Mouse (Mus musculus) MEL (cell line): Measurements from ENCODE around the gene Ctbs. TPM values are rescaled to one million over a fixed set of nuclear protein-coding genes. Genes with fewer than 3 reads are reported as not detected.
A peak's percentile ranks its signal among the peaks of the same experiment; 100 is the strongest.

Experiments
- DNase-seq: peaks from one replicate; pipeline ENCODE4 v3.0.0; 2011; ENCODE audit warnings: low read depth, low spot score
- H3K27ac ChIP-seq: 2 replicates; pipeline ENCODE4 v1.5.1; 2012; ENCODE audit warnings: low read depth, mild to moderate bottlenecking, control low read depth, low read length, moderate library complexity; ENCODE audit not compliant: control insufficient read depth
- H3K27me3 ChIP-seq, 2 experiments: fragments of 150-350 bp in 1 of 2; sonication (generic) in 1 of 2; 2 replicates each; pipeline ENCODE4 v1.6.1; 2012; ENCODE audit warnings: low read length in 2 of 2, mild to moderate bottlenecking in 2 of 2, improper control_type of control experiment in 1 of 2, moderate library complexity in 1 of 2; ENCODE audit not compliant: insufficient read depth in 2 of 2, control insufficient read depth in 1 of 2
- H3K36me3 ChIP-seq, 2 experiments: 2 replicates each; pipeline ENCODE4 v1.6.1; 2012 to 2014; ENCODE audit warnings: low read length in 2 of 2, improper control_type of control experiment in 1 of 2, inconsistent platforms in 1 of 2, mild to moderate bottlenecking in 1 of 2; ENCODE audit not compliant: insufficient read depth in 2 of 2, control insufficient read depth in 1 of 2
- H3K4me1 ChIP-seq, 2 experiments: fragments of 150-350 bp in 1 of 2; sonication (generic) in 1 of 2; 2 replicates each; pipeline ENCODE4 v1.6.1; 2012; ENCODE audit warnings: low read length in 2 of 2, improper control_type of control experiment in 1 of 2, mild to moderate bottlenecking in 1 of 2; ENCODE audit not compliant: insufficient read depth in 2 of 2, control insufficient read depth in 1 of 2
- H3K4me3 ChIP-seq, 2 experiments: fragments of 150-350 bp in 1 of 2; sonication (generic) in 1 of 2; 2 replicates each; pipeline ENCODE4 v1.5.1; 2012; ENCODE audit warnings: low read depth in 2 of 2, low read length in 2 of 2, mild to moderate bottlenecking in 2 of 2, moderate library complexity in 2 of 2, control low read depth in 1 of 2, improper control_type of control experiment in 1 of 2; ENCODE audit not compliant: control insufficient read depth in 1 of 2, insufficient read depth in 1 of 2
- H3K79me2 ChIP-seq: 2 replicates; pipeline ENCODE4 v1.6.1; 2012; ENCODE audit warnings: mild to moderate bottlenecking, low read length, moderate library complexity; ENCODE audit not compliant: control insufficient read depth, poor library complexity, insufficient read depth
- H3K9ac ChIP-seq: 2 replicates; pipeline ENCODE4 v1.6.1; 2012; ENCODE audit warnings: low read depth, mild to moderate bottlenecking, control low read depth, low read length, moderate library complexity; ENCODE audit not compliant: control insufficient read depth, poor library complexity, severe bottlenecking
- H3K9me3 ChIP-seq: fragments of 150-350 bp; sonication (generic); replicated peaks from 2 replicates; pipeline ENCODE4 v1.6.1; 2012; ENCODE audit warnings: mild to moderate bottlenecking, low read length, improper control_type of control experiment, moderate library complexity; ENCODE audit not compliant: insufficient read depth
- CHD1 ChIP-seq: IDR thresholded peaks from 2 replicates; pipeline ENCODE4 v1.6.1; 2012; ENCODE audit warnings: low read depth, mild to moderate bottlenecking, inconsistent platforms, low read length, improper control_type of control experiment
- CHD2 ChIP-seq: IDR thresholded peaks from 2 replicates; pipeline ENCODE4 v1.6.1; 2011; ENCODE audit warnings: low read length, improper control_type of control experiment
- CTCF ChIP-seq, 3 experiments: IDR thresholded peaks in 2 of 3; conservative IDR thresholded peaks in 1 of 3; 2 replicates each; pipeline ENCODE4 v1.5.1; 2011 to 2012; ENCODE audit warnings: low read length in 3 of 3, low read depth in 2 of 3, mild to moderate bottlenecking in 2 of 3, improper control_type of control experiment in 1 of 3, inconsistent platforms in 1 of 3, mixed read lengths in 1 of 3, moderate library complexity in 1 of 3; ENCODE audit not compliant: control insufficient read depth in 1 of 3, insufficient read depth in 1 of 3, poor library complexity in 1 of 3, severe bottlenecking in 1 of 3
- E2F4 ChIP-seq: IDR thresholded peaks from 2 replicates; pipeline ENCODE4 v1.6.1; 2011; ENCODE audit warnings: low read depth, low read length, improper control_type of control experiment, borderline replicate concordance
- ELF1 ChIP-seq: IDR thresholded peaks from 2 replicates; pipeline ENCODE4 v1.6.1; 2014; ENCODE audit warnings: low read depth, mild to moderate bottlenecking, inconsistent platforms, low read length, improper control_type of control experiment, moderate library complexity
- EP300 ChIP-seq, 2 experiments: IDR thresholded peaks; 2 replicates each; pipeline ENCODE4 v1.6.1; 2011; ENCODE audit warnings: improper control_type of control experiment in 2 of 2, low read length in 2 of 2, low read depth in 1 of 2, mild to moderate bottlenecking in 1 of 2
- ETS1 ChIP-seq: IDR thresholded peaks from 2 replicates; pipeline ENCODE4 v1.6.1; 2012; ENCODE audit warnings: low read depth, mild to moderate bottlenecking, inconsistent platforms, low read length, improper control_type of control experiment, moderate library complexity
- GABPA ChIP-seq: IDR thresholded peaks from 2 replicates; pipeline ENCODE4 v1.6.1; 2012; ENCODE audit warnings: low read depth, mild to moderate bottlenecking, inconsistent platforms, low read length, improper control_type of control experiment, moderate library complexity
- HCFC1 ChIP-seq: IDR thresholded peaks from 2 replicates; pipeline ENCODE4 v1.6.1; 2012; ENCODE audit warnings: low read depth, mild to moderate bottlenecking, inconsistent platforms, low read length, improper control_type of control experiment, moderate library complexity
- MAFK ChIP-seq: IDR thresholded peaks from 2 replicates; pipeline ENCODE4 v1.6.1; 2011; ENCODE audit warnings: low read depth, mild to moderate bottlenecking, low read length, improper control_type of control experiment, borderline replicate concordance
- MAX ChIP-seq: IDR thresholded peaks from 2 replicates; pipeline ENCODE4 v1.6.1; 2011; ENCODE audit warnings: low read length, improper control_type of control experiment
- MAZ ChIP-seq: IDR thresholded peaks from 2 replicates; pipeline ENCODE4 v1.6.1; 2012; ENCODE audit warnings: low read depth, mild to moderate bottlenecking, inconsistent platforms, low read length, improper control_type of control experiment
- MEF2A ChIP-seq: IDR thresholded peaks from 2 replicates; pipeline ENCODE4 v1.6.1; 2014; ENCODE audit warnings: low read depth, mild to moderate bottlenecking, inconsistent platforms, low read length, improper control_type of control experiment; ENCODE audit not compliant: poor library complexity, insufficient replicate concordance, severe bottlenecking; ENCODE audit errors: extremely low read depth
- MYB ChIP-seq: IDR thresholded peaks from 2 replicates; pipeline ENCODE4 v1.6.1; 2011; ENCODE audit warnings: mild to moderate bottlenecking, low read depth, low read length, improper control_type of control experiment
- MYC ChIP-seq: IDR thresholded peaks from 2 replicates; pipeline ENCODE4 v1.6.1; 2011; ENCODE audit warnings: low read depth, mild to moderate bottlenecking, low read length, improper control_type of control experiment, moderate library complexity
- POLR2A ChIP-seq, 2 experiments: IDR thresholded peaks; 2 replicates each; pipeline ENCODE4 v1.6.1; 2011 to 2012; ENCODE audit warnings: low read length in 2 of 2, mild to moderate bottlenecking in 2 of 2, control low read depth in 1 of 2, improper control_type of control experiment in 1 of 2, low read depth in 1 of 2, moderate library complexity in 1 of 2; ENCODE audit not compliant: control insufficient read depth in 1 of 2, insufficient read depth in 1 of 2, poor library complexity in 1 of 2
- POLR2AphosphoS2 ChIP-seq: IDR thresholded peaks from 2 replicates; pipeline ENCODE4 v1.6.1; 2011; ENCODE audit warnings: low read length, improper control_type of control experiment
- RAD21 ChIP-seq: IDR thresholded peaks from 2 replicates; pipeline ENCODE4 v1.6.1; 2011; ENCODE audit warnings: mild to moderate bottlenecking, low read depth, low read length, improper control_type of control experiment
- RCOR1 ChIP-seq: IDR thresholded peaks from 2 replicates; pipeline ENCODE4 v1.6.1; 2012; ENCODE audit warnings: low read depth, mild to moderate bottlenecking, inconsistent platforms, low read length, improper control_type of control experiment
- SIN3A ChIP-seq: IDR thresholded peaks from 2 replicates; pipeline ENCODE4 v1.6.1; 2012; ENCODE audit warnings: low read length, improper control_type of control experiment, inconsistent platforms
- TAL1 ChIP-seq: IDR thresholded peaks from 2 replicates; pipeline ENCODE4 v1.6.1; 2012; ENCODE audit warnings: mild to moderate bottlenecking, inconsistent platforms, low read length, moderate library complexity, mixed read lengths
- TBP ChIP-seq: IDR thresholded peaks from 2 replicates; pipeline ENCODE4 v1.8.0; 2011; ENCODE audit warnings: low read depth, low read length, improper control_type of control experiment
- UBTF ChIP-seq: IDR thresholded peaks from 2 replicates; pipeline ENCODE4 v1.6.1; 2012; ENCODE audit warnings: low read depth, mild to moderate bottlenecking, inconsistent platforms, low read length, improper control_type of control experiment, moderate library complexity, borderline replicate concordance; ENCODE audit not compliant: insufficient read depth
- ZC3H11A ChIP-seq: IDR thresholded peaks from 2 replicates; pipeline ENCODE4 v1.6.1; 2012; ENCODE audit warnings: low read depth, mild to moderate bottlenecking, inconsistent platforms, low read length, improper control_type of control experiment
- ZKSCAN1 ChIP-seq: IDR thresholded peaks from 2 replicates; pipeline ENCODE4 v1.6.1; 2012; ENCODE audit warnings: low read depth, mild to moderate bottlenecking, inconsistent platforms, low read length, improper control_type of control experiment, moderate library complexity
- ZMIZ1 ChIP-seq: IDR thresholded peaks from 2 replicates; pipeline ENCODE4 v1.6.1; 2012; ENCODE audit warnings: low read depth, mild to moderate bottlenecking, inconsistent platforms, low read length, improper control_type of control experiment, moderate library complexity
- ZNF384 ChIP-seq: IDR thresholded peaks from 2 replicates; pipeline ENCODE4 v1.6.1; 2012; ENCODE audit warnings: low read depth, mild to moderate bottlenecking, inconsistent platforms, low read length, improper control_type of control experiment
- polyA plus RNA-seq, 2 experiments: library from polyadenylated mRNA; stranded (reverse) in 1 of 2; unstranded in 1 of 2; fragments of >175 nt in 1 of 2; fragments of >200 nt in 1 of 2; gene quantifications; 2 replicates each; pipeline versions ENCODE4 v1.2.1 to v1.2.4; 2012; ENCODE audit warnings: low replicate concordance in 2 of 2, low read depth in 1 of 2; ENCODE audit not compliant: insufficient read length in 2 of 2, insufficient read depth in 1 of 2, missing spikeins in 1 of 2
- total RNA-seq: library from RNA; depleted of rRNA; stranded (reverse); fragments of 300-350 nt; gene quantifications from 2 replicates; pipeline ENCODE4 v1.2.3, GENCODE M21; 2012

The Ctbs gene
- total and polyA plus RNA-seq, 3 experiments = 3.2 to 5.1 TPM; not detected in 1

GRCm38 (mm10) chr3:146414555-146414954, 35.0 kb upstream of the Ctbs start:
- Histone ChIP-seq H3K27me3 (no peaks in the 10 kb centered on the region), H3K4me3 (no peak overlapping the region), H3K9ac (no peak overlapping the region), H3K27ac (no peak overlapping the region), H3K9me3 (no peaks in the 10 kb centered on the region), H3K4me1 (peaks cover 20 to 32% of the 10 kb centered on the region in 2 experiments), H3K79me2 (peaks cover 44% of the 10 kb centered on the region), H3K36me3 (peaks cover 6 to 37% of the 10 kb centered on the region in 2 experiments)
- TF ChIP-seq ZNF384 = no peak
- no peak for TF ChIP-seq ZC3H11A
- TF ChIP-seq TAL1 = no peak
- TF ChIP-seq E2F4 = no peak
- TF ChIP-seq MYB = no peak
- no peak for TF ChIP-seq MEF2A
- TF ChIP-seq ELF1 = no peak
- DNase-seq = no peak

- Histone ChIP-seq H3K9me3 (no peaks in the 10 kb centered on the region), H3K27ac (peak overlapping the region; percentile 71), H3K4me1 (peaks cover 20 to 32% of the 10 kb centered on the region in 2 experiments), H3K27me3 (no peaks in the 10 kb centered on the region), H3K9ac (no peak overlapping the region), H3K79me2 (peaks cover 22% of the 10 kb centered on the region; the same call in 1 of the 2 replicates), H3K4me3 (no peak overlapping the region), H3K36me3 (peaks cover 4 to 32% of the 10 kb centered on the region in 2 experiments)
- peak; percentile 17 for DNase-seq
- TF ChIP-seq UBTF = no peak
- TF ChIP-seq MYC = no peak
- TF ChIP-seq CTCF (IDR thresholded peaks at IDR 0.05 in 2 of 3, conservative IDR thresholded peaks at IDR 0.05 in 1 of 3; ENCODE audit: control insufficient read depth in 1 of 3, insufficient read depth in 1 of 3, low read depth in 2 of 3, low read length in 3 of 3, poor library complexity in 1 of 3, severe bottlenecking in 1 of 3) = no peak
- no peak for TF ChIP-seq MAZ
- TF ChIP-seq ZMIZ1 = no peak
- no peak for TF ChIP-seq CHD1
- TF ChIP-seq POLR2AphosphoS2 = no peak
- TF ChIP-seq ZNF384 = no peak
- no peak for TF ChIP-seq MAX
- TF ChIP-seq MAFK = no peak
- no peak for TF ChIP-seq ETS1
- no peak for TF ChIP-seq ZC3H11A
- no peak for TF ChIP-seq ZKSCAN1
- TF ChIP-seq CHD2 = no peak
- TF ChIP-seq SIN3A = peak; percentile 9; the same call in 1 of the 2 replicates
- TF ChIP-seq RCOR1 = no peak
- no peak for TF ChIP-seq E2F4
- TF ChIP-seq TBP = no peak
- TF ChIP-seq ELF1 = no peak
- no peak for TF ChIP-seq TAL1
- TF ChIP-seq POLR2A (IDR thresholded peaks at IDR 0.05; ENCODE audit: control insufficient read depth in 1 of 2, insufficient read depth in 1 of 2, low read depth in 1 of 2, low read length in 2 of 2, poor library complexity in 1 of 2) = no peak
- TF ChIP-seq EP300 (IDR thresholded peaks at IDR 0.05; ENCODE audit: low read depth in 1 of 2, low read length in 2 of 2) = peak; percentile 51 to 62
- TF ChIP-seq HCFC1 = no peak
- no peak for TF ChIP-seq GABPA
- TF ChIP-seq MEF2A = peak; percentile 69; the same call in 1 of the 2 replicates
- no peak for TF ChIP-seq RAD21
- no peak for TF ChIP-seq MYB
Measured at GRCm38 (mm10) chr3:146417873-146418272, 31.7 kb upstream of the Ctbs start.
